Mouse (Mus musculus): ENCODE results near the gene Esf1. TPM values are rescaled to one million over a fixed set of nuclear protein-coding genes. Genes with fewer than 3 reads are reported as not detected.
A peak's percentile ranks its signal among the peaks of the same experiment; 100 is the strongest.
"Not testable (repeated sequence)": the region's sequence is repeated elsewhere in the genome, so short reads cannot be mapped to it uniquely, and the experiment has no call there.

The Esf1 gene
- 10 to 100 TPM; 20.9 to 24.5 TPM for total RNA-seq (2021)

GRCm38 (mm10) chr2:140170127-140170802, at the start of gene Esf1, which contains the start of gene Ndufaf5:
Gene Esf1 (minus strand): TSS chr2:140170564.
Gene Ndufaf5 (plus strand): TSS chr2:140170649.
- intact Hi-C loops (cut with DNase I), result loop anchor here (5.0 kb wide), 1 partner anchor 257 kb away; no protein-coding TSS in a partner anchor
- peak; percentile 99 for DNase-seq (ENCODE audit: low spot score in 2 of 2)

GRCm38 (mm10) chr2:140215965-140216364, 45.6 kb upstream of the Esf1 start:
- intact Hi-C loops (cut with DNase I), result no loop called here
- DNase-seq (ENCODE audit: low spot score in 2 of 2), result no peak

GRCm38 (mm10) chr2:140215415-140215814, 45.1 kb upstream of the Esf1 start:
- DNase-seq (ENCODE audit: low spot score in 2 of 2), result no peak
- intact Hi-C loops (cut with DNase I), result no loop called here

- intact Hi-C loops (cut with DNase I), result no loop called here
- DNase-seq (ENCODE audit: low spot score in 2 of 2), result no peak
These were observed 44.2 kb upstream of the Esf1 start for GRCm38 (mm10) chr2:140214519-140215027.

DNA sequence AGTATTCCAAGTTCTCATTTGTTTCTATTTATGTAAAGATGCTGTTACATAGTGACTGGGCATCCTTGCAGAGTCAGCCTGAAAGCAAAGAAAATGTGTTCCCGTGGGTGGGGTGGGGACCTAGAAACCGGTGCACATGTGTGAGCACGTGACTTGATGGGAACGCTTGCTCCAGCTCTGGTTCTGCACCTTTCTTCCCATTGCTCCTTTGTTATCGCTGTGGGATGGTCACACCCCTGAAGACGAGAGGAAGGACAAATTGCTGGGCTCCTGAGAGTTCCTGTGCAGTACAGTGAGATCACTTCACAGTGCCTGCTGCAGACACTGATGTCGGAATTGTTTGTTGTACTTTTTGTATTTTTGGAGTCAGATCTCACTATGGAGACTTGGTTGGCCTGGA, 33.4 kb upstream of the Esf1 start:
- no peak for DNase-seq (ENCODE audit: low spot score in 2 of 2)
- intact Hi-C loops (cut with DNase I), result loop anchor here (5.0 kb wide), 1 partner anchor 224 kb away; no protein-coding TSS in a partner anchor

GRCm38 (mm10) chr2:140202573-140202972, 32.2 kb upstream of the Esf1 start:
- peak in 1 of 2 experiments; percentile 37 for DNase-seq (ENCODE audit: low spot score in 2 of 2)
- intact Hi-C loops (cut with DNase I), result loop anchor here (5.0 kb wide), 1 partner anchor 225 kb away; no protein-coding TSS in a partner anchor

DNA sequence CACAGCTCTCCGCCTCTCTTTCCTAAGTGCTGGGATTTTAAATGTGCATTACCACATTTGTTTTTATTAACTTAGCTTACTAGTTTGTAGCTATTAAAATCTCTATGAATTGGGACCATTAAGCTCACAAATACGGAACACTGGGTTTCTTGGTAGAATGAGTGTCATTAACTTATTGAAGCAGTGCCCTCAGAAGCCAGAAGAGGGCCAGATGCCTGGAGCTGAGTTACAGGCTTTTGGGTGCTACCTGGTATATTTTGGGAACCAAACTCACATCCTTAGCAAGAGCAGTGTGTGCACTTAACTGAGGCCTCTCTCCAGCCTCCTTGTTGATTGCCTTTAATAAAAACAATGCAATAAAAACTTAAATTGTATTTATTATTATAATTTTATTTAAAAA, 30.3 kb upstream of the Esf1 start:
- intact Hi-C loops (cut with DNase I), result loop anchor here (5.0 kb wide), 1 partner anchor 227 kb away; no protein-coding TSS in a partner anchor
- DNase-seq (ENCODE audit: low spot score in 2 of 2), result peak in 1 of 2 experiments; percentile 29

GRCm38 (mm10) chr2:140185685-140186210, 15.4 kb upstream of the Esf1 start:
- intact Hi-C loops (cut with DNase I); DNase-seq (ENCODE audit: low spot score in 2 of 2): not testable (repeated sequence)

DNA sequence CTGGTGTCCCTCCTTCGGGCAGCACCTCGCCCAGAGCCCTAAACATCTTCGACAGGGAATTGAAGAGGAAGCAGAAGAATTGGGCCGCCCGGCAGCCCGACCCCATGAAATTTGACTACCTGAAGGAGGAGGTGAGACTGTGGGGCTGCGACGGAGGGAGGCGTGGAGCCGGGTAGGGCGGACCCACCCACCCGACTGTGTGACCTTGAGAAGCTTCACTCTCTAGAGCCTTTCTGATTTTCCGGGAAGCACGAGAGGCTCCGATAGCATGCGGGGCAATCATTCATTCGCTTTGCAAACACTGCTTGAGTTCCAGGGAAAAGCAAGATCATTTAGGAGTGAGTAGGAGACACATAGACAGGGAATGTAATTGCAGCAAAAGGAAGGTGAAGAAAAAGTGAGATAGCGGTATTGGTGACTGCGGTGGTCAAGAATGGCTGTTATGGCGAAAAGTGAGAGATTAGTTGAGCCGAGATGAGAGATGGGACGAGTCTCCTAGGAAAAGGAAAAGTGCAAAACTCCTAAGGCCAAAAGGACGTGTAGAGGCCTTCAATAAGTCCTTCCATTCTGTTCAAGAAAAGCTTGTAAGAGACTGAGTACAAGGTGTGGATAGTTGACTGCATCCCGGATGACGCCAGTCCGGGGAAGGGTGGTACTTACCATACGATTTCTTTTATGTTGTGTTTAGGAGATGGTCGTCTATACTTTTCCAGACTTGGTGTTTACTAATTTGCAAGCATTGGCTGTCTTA, 614 bp upstream of the Esf1 start:
- intact Hi-C loops (cut with DNase I), result loop anchor here (5.0 kb wide), 1 partner anchor 256 kb away; no protein-coding TSS in a partner anchor

GRCm38 (mm10) chr2:140169057-140169456, 1.3 kb downstream of the Esf1 start:
- intact Hi-C loops (cut with DNase I), result no loop called here
- DNase-seq (ENCODE audit: low spot score in 2 of 2), result no peak

More for the DNA sequence above, 614 bp upstream of the Esf1 start:
- no peak for DNase-seq (ENCODE audit: low spot score in 2 of 2)

GRCm38 (mm10) chr2:140163351-140163854, 7.0 kb downstream of the Esf1 start:
- intact Hi-C loops (cut with DNase I), result no loop called here

GRCm38 (mm10) chr2:140159186-140159730, 11.1 kb downstream of the Esf1 start:
- intact Hi-C loops (cut with DNase I), result loop anchor here (5.0 to 10.0 kb wide), 4 partner anchors 384 to 777 kb away; no protein-coding TSS in a partner anchor
- DNase-seq (ENCODE audit: low spot score in 2 of 2), result no peak

More at GRCm38 (mm10) chr2:140163351-140163854, 7.0 kb downstream of the Esf1 start:
- no peak for DNase-seq (ENCODE audit: low spot score in 2 of 2)

GRCm38 (mm10) chr2:140151743-140152142, 18.6 kb downstream of the Esf1 start, which contains the start of gene Gm17374:
Gene Gm17374 (plus strand): TSS chr2:140152043.
- DNase-seq (ENCODE audit: low spot score in 2 of 2), result not testable (repeated sequence)
- intact Hi-C loops (cut with DNase I), result loop anchor here (5.0 to 10.0 kb wide), 4 partner anchors 104 to 727 kb away; no protein-coding TSS in a partner anchor

GRCm38 (mm10) chr2:140125516-140125915, 44.8 kb downstream of the Esf1 start:
- intact Hi-C loops (cut with DNase I), result no loop called here
- DNase-seq (ENCODE audit: low spot score in 2 of 2), result no peak

DNA sequence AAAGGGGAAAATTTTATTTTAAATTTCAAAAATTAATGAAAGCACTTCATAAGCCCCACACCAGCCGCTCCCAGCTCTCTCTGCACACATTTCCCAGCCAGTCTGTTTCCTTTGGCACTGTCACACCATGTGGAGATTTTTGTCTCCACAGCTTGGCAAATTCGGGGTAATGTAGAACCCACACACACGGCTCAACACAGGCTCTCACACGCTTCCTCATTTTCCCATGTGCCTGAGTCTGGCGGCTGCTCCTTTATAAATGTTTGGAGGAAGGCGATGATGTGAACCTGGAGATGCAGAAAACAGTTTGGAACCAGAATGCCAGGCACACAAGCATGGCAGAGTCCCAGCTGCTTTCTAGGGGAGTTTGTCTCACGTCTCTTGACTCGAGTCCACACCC, 56.5 kb downstream of the Esf1 start:
- peak; percentile 34 to 76 for DNase-seq (ENCODE audit: low spot score in 2 of 2)
- intact Hi-C loops (cut with DNase I), result no loop called here

DNA sequence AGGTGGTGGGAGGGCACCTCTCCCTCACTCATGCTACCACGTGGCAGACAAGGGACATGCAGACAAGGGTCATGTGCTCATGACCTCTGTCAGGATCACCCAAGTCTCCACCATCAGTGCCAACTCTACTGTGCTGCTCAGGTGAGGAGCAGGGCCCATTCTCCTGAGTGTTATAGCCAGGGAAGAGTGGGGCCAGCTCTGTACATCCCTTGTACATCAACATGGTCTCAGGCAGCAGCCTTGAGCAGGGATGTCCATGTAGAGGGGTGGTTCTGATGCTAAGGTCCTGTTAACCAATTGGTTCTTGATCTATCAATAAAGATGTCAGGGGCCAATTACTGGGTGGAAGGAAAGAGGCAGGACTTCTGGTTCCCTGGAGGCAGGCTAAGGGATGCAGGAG, 61.4 kb downstream of the Esf1 start:
- intact Hi-C loops (cut with DNase I), result no loop called here
- DNase-seq (ENCODE audit: low spot score in 2 of 2), result no peak

GRCm38 (mm10) chr2:140107641-140108040, 62.7 kb downstream of the Esf1 start:
- DNase-seq (ENCODE audit: low spot score in 2 of 2), result no peak

DNA sequence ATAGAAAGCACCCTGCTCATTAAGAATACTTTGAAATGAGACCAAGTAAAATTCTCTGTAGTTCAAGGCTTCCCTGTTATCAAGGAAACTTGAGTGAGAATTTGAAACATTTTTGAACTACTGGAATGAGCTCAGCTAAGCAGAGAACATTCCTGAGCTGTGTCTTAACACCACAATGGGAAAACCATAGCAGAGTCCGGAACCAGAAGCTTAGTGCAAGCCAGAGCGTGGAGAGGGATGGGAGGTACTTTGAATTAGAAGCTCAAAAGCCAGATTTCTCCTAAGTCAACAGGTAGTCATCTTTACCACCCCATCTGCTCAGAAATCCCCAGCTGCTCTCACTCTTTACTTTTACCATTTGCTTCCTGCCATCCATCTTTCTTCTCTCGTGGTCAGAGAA, 65.4 kb downstream of the Esf1 start:
- intact Hi-C loops (cut with DNase I), result no loop called here
- DNase-seq (ENCODE audit: low spot score in 2 of 2), result peak in 1 of 2 experiments; percentile 50

More at GRCm38 (mm10) chr2:140107641-140108040, 62.7 kb downstream of the Esf1 start:
- intact Hi-C loops (cut with DNase I), result no loop called here

Data from left cerebral cortex, postnatal 25 days (tissue).